Mouse (Mus musculus) cerebellum, postnatal 14 days (tissue): Measurements from ENCODE around the gene Tln1.
"Not testable (repeated sequence)": the region's sequence is repeated elsewhere in the genome, so short reads cannot be mapped to it uniquely, and the experiment has no call there.

Experiments
- DNase-seq, 2 experiments: peaks; one replicate each; pipeline ENCODE4 v3.0.0; 2021; ENCODE audit warnings: mixed read lengths in 2 of 2

The Tln1 gene

DNA sequence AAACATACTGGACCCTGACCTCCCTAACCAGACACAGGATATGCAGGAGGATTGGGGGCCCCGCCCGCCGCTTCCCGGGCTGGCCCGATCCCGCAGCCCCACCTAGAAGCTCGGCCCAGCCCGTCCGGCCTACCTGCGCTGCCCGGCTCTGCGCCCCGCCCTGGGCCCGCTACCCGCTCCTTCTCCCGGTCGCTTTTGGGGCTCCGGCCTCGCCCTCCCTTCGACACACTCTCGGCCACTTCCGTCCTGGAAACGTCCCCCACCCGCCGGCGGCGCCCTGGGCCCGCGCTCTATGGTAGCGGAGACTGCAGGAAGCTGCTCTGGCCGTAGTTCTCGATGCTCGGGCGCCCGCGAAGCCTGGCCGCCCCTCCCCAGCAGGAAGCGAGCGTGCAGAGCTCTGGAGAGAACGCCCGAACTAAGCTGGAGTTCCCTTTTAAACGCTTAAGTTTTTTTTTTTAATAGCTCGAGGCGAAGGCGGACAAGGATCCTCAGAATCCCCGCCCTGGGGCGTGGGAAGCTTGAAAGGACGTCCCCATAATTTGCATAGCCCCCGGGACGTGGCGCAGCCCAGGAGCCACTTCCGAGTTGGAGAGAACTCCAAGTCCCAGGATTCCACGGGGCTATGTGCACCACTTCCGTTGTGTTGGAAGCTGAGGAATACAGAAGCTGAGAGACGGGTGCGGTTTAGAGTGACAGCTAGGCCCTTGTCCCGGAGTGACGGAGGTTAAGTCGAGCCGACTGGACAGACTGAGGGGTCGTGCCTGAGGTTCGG is at the start of gene Tln1, which contains the start of gene Creb3:
TSS of gene Tln1 (minus strand) at position 695 of the 772 bp plus-strand sequence.
TSS of gene Creb3 (plus strand) at position 336 of the 772 bp plus-strand sequence.
- peak; percentile 93 to 95 for DNase-seq

DNA sequence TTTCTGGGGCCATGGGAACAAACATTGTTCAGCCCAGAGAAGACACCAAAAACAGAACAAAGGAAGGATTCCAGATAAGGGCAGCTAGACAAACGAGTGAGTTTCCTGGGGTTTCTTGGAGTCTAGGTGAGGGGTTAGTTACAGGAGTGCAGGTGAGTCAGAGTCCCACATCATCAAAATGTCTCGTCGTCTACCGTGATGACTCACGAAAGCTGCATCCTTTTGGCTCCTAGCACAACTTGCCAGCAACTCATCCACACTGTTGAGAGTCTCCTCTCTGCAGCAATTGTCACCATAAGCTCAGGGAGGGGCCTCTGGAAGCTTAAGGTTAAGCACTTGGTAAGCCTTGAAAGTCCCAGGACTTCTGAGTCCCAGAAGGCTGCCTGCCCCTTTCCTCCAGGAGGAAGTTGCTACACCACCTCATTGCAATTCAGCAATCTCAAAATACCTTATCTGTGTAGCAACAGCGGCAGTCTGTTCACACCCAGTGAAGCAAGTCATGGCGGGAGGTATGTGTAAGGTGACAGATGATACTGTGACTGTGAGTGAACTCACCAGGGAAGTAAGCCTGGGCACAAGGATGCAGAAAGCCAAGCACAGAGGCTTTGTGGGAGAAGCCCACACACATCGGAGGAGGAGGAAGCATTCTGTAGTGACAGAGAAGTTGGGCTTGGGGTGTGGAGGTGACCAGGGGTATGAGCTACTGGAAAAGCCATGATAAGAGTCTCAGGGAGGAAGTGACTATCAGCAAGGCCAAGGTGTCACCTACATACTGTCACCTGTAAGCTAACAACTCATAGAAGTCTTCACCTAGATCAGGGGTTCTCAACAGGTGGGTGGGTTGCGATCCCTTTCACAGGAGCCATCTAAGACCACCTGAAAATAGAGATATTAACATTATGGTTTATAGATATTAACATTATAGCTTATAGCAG is 42.5 kb upstream of the Tln1 start:
- DNase-seq: no peak

DNA sequence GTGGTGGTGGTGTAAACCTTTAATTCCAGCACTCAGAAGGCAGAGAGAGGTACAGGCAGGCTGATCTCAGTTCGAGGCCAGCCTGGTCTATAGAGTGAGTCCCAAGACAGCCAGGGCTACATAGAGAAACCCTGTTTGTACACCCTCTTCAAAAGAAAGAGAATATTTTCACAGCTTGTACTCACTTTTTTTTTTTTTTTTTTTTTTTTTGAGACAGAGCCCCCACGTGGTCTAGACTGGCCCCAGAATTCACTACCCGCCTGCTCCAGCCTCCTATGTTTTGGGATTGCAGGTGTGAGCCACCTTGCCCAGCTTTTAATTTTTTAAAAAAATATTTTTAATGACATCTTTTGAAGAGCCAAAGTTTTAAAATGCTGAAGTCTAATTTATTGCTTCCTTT is 41.6 kb upstream of the Tln1 start:
- no peak for DNase-seq

DNA sequence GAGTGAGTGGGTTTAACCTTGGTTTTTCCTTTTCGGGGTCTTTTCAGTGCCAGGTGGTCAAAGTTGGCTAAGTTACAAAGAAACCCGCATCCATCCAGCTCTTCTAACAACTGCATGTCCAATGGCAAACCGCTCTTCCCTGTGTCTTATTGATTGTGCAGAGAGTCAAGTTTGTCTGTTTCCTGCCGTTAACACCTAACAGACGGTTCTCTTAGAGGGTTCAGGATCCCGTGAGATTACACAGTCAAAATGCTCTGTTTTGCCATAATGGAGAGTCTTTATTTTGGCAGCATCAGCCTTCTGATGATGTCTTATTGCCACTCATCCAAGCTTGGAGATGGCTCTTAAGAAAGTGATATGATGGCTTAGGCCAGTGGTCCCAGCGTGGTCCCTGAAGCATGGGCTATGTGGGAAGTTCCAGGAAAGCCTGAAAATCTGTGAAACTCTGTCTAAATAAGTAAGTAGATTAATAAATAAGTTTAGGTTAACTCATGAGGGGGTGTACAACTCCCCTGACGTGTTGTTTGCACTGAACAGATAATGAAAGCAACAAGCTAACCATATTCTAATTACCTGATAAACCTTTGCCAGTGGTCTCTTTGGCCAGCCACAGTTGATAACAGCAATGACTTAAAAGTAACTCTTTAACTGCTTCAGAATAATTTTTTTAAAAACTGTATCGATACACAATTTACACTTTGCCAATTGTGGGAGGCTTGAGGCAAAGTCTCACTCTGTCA is 37.9 kb upstream of the Tln1 start:
- DNase-seq: no peak

DNA sequence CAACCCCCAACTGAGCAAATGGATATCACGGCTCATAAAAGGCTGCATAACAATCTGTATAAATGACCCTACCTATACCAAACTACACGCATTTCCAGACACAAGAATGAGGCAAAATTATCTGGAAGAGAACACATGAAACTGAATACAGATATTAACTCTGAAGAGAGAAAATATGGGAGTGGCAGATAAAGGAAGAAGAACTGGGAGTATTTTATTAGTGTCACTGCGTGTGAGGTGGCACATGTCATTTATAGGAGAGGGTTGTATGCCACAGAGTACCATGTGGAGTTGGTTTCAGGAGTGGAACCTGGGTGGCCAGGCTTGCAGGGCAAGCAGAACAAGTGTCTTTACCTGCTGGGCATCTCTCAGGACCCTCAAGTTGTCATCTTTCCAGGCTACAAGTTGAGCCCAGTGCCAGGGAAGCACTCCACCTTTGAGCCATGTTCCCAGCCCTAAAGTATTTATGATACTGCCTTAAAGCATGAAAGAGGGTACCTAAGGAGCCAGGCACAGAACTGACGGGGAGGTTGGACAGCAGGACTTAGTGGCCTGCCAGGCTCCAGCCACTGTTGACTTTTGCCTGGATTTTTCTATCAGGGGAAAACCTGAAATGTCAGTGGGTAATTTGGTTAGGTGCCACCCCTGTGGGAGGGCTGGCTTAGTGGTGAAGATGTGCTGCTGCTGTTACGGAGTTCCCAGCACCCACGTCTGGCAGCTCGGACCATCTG is 36.3 kb upstream of the Tln1 start:
- no peak for DNase-seq

DNA sequence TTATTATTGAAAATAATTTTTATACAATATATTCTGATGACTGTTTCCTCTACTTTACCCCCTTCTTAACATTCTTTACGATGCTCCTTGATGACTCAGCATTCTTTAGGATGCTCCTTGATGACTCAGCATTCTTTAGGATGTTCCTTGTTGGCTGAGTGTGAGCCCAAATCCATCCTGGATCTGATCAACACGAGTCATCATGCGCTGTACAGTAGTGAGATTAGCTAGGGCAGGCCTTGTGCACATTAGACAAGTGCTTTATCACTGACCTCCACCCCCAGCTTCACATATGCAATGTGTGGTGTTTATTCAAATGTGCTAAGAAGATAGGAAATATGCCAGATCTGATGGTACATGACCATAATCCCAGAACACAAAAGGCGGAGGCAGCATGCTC is 35.7 kb upstream of the Tln1 start:
- DNase-seq: no peak

DNA sequence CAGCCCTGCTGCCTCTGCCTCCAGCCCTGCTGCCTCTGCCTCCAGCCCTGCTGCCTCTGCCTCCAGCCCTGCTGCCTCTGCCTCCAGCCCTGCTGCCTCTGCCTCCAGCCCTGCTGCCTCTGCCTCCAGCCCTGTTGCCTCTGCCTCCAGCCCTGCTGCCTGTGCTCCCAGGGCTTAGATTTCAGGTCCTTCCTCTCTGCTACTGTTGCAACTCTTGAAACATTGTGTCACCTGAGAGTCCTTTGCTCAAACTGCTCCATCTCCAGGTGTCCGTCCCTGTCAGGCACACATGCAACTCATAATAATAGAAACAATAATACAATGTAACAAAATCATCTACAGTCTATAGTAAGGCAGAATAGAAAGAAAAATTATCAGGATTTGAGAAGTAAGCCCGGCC is 34.1 kb upstream of the Tln1 start:
- not testable (repeated sequence) for DNase-seq

DNA sequence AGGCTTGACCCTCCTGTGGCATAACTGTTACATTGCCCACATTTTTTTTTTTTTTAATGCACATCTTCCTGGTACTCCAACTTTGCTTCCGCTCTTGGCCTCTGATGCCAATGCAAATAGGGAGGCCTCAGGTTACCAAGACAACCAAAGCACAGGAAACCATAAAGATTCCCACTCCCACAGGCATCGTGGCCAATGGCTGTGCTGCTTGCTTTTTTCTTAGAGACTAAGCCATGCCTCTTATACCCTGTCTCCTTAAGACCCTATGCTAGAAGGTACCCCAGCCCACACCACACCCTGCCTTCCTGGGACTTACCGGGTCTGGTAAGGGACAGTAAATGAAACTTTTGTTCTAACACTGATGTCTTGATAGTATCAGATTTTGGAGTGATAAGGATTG is 31.0 kb upstream of the Tln1 start:
- no peak for DNase-seq

DNA sequence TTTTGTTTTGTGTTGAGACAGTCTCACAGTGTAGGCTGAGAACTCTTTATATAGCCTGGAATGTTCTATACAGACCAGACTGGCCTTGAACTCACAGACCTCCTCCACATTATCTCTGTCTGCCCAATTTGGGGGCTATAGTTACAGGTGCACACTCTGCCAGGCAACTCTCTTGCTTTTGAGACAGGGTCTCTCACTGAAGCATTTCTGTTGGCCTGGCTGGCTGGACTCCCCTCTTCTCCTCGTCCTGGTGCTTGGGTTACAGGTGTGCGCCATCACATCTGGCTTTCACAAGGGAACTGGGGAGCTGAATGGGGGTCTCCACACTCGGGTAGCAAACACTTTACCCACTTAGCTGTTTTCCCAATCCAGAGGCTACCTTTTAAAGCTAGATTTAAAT is 29.5 kb upstream of the Tln1 start:
- no peak for DNase-seq

DNA sequence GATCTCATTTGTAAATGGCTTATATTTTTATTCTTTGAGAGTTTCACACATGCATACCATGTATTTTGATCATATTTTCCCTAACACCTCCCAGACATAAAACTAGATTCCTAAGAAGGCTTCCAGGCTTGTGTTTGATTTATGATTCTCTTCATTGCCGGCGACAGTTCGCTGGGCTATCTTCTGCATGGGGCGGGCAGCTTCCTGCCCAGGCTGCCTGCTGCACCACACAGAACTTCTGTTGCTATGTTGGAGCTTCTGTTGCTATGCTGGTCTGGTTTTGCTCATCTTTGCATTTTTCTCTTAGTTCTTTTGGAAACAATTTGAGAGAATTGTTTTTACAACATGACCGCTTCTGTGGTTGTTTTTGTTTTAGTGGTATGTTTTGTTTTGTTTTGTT is 29.1 kb upstream of the Tln1 start:
- DNase-seq: no peak

DNA sequence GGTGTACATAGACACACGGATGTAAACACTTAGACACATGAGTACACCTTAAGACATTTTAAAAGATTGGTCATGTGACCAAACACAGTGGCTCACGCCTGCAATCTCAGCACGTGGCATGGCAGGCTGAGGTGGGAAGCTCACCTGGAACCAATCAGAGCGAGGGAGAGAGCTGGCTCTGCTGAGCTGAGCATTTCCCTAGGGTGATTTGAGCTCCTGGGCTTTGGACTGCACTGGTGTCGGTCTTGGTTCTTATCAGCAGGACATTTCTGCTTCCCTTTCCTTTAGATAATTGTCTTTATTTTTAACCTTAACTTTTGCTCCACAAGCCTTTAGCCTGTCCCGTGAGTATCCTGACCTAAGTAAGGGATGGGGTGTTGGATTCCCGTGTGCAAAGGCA is 25.2 kb upstream of the Tln1 start:
- no peak for DNase-seq

DNA sequence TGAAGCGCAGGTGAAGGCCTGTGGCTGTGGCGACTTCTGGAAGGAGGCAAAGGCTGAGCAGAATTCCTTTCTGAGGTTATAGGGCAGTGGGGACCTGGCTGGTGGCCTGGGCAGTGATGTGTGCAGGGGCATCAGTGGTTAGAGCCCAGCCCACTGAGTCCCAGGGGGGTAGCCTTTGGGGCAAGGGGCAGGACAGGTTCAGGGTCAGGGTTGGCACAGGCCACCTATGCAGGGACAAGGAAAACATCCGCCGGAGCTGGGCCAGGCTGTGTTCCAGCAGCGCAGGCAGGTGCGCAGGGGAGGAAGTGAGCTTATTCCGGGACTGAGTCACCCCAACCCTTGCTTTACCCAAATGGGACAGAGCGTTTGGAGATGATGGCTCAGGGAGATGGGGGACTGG is 23.9 kb upstream of the Tln1 start:
- DNase-seq: no peak

DNA sequence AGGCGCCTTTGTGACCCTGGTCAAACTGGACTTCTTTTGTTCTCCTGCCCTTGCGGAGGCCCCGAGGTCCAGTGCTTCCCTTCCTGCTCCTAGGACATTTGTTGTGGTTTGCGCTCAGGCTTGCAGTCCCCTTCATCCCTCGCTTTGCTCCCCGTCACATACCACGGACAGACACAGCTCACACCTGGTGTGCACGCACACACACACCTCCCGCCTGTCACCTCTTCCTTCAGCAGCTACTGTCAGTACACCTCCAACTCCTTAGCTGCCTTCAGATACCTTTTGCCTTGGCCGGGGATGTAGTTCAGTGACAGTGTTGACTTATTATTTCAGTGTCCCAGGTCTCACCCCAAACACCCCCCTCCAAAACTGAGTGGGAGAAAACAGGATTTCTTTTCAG is 23.2 kb upstream of the Tln1 start:
- no peak for DNase-seq

DNA sequence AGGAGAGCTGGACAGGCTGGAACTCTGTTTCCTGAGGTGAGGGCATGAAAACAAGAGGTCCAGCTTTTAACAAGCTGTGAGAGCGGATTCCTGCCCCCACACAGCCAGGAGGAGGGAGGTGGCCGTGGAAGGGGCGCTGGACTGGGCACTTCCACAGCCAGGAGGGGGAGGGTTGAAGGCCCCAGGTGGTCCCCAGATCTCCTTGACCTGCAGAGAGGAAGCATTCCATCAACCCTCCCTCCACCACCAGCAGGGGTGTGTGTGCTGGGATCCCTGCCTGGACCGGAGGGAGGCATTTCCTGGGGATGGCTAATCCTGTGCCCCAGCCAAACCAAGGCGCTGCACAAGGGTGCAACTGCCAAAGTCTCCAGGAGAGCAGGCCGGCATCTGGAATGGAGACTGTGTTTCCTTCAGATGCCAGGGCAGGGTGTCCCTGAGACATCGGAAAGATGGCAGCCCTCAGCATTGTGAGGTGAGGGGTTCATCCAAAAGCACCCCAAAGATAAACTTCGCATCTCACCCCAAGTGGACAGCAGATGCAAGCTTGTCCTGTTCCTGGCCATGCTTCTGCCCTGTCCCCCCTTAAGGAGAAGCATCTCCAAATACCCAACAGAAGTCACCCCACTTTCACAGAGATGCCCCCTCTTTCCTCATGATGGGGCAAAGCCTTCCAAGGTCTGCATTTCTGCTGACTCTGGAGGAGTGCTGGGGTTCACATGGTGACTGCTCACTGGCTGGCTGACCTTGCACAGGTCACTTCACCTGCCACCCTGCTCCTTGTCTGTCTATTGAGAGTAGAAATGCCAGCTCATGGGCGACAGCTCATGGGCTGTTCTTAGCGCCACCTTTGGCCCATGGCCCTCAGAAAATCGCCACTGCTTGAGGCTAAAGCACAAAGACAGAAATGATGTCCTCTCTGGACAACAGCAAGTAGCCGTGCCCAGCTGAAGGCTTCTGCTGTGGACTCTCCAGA is 22.2 kb upstream of the Tln1 start, which contains the start of gene Msmp:
TSS of gene Msmp (minus strand) at position 51 of the 973 bp plus-strand sequence.
- no peak for DNase-seq

DNA sequence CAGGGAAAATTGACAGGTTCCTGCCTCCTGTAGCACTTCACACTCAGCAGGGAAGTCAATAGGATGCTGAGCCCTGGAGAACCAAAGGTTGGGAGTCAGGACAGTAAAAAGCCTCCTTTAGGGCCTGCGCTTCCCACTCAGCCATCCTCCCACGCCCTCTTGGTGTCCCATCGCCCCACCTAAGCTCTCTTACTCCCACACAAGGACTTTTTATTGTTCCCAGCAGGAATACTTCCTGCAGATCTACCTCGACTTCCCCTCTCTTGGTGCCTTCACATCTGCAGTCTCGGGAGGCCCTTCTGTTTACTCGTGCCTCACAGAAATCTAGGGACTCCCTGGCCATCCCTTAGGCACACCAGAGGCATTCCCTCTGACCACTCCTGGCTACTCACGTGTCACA is 20.9 kb upstream of the Tln1 start:
- DNase-seq: no peak

DNA sequence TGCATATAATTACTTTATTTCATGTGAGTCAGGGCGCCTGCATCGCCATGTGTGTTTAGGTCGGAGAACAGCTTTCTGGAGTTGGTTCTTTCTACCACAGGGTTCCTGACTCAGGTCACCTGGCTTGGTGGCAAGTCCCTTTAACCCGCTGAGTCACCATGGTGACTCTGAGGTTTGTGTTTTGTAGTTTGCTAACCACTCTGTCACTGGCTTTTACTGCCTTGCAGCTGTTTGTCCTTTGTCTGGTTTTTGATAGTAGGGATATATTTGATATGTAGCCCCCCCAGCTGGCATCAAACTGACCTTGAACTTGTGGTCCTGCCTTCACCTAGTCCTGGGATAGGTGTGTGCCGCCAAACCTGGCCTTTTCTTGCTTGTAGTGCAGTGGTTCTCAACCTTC is 19.8 kb upstream of the Tln1 start:
- no peak for DNase-seq

DNA sequence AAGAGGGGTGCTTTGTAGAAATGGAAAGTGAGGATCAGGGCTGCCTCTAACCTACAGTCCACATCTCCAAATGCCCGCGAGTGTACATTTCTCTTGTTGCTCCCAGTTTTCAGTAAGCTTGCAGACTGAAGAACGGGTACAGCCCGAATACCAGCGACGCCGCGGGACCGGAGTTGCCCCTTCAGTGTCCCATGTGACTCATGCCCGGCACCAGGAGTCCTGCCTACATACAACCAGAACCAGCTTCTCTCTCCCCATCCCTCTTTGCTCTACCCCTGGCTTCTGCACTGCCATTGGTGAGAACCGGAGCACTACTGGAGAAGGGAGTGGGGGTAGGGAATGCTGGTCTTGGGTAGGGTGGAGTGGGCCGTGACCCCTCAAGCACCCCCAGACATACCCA is 18.9 kb upstream of the Tln1 start:
- DNase-seq: no peak

DNA sequence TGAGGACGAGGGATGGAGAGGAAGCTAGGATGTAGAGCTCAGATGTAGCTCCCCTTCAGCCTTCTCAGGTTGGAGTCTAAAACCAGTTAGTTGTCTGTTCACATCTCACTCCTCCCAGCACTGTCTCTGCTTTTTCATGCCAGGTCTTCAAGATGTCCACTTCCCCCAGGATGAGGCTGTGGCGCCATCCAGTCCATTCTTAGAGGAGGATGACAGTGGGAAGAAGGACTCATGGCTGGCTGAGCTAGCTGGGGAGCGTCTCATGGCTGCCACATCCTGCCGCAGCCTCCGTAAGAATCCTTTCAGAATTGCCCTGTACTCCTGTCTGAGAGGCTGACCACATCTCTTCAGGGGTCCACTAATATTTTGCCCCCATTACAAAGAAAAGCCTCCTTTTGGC is 18.2 kb upstream of the Tln1 start:
- no peak for DNase-seq

DNA sequence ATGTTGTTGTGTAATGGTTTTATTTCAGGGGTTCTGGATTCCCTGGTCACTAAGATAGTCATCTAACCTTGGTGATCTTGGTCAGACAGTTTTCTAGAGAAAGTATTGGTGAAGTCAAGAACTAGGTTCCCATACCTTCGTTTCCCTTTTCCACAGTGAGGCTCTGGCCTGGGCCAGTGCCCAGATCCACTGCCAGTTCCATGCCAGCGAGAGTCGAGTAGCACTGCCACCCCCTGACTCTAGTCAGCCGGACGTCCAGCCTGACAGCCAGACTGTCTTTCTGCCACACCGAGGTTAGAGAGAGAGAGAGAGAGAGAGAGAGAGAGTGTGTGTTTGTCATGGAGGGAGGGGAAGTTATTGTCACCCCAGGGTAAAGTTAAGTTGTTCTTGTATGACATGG is 17.2 kb upstream of the Tln1 start:
- DNase-seq: peak in 1 of 2 experiments; percentile 38

DNA sequence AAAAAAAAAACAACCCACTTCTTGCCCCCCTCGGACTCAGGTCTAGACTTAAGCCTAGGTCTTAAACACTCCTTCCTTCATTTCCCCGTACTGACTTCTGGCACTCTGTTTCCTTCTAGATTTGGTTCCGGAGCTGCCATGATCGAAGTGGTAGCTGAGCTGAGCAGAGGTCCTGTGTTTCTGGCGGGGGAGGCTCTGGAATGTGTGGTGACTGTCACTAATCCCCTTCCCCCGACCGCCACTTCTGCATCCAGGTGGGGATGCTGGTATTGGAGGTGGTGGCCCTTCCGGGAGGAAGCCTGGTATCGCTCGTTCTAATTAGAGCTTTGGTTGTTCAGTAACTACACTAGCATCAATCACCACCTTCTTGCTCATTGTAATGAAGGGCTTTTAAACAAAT is 16.8 kb upstream of the Tln1 start:
- no peak for DNase-seq
